Mouse (Mus musculus): Measurements from ENCODE around the gene Txndc16. TPM values are rescaled to one million over a fixed set of nuclear protein-coding genes. Genes with fewer than 3 reads are reported as not detected.
A peak's percentile ranks its signal among the peaks of the same experiment; 100 is the strongest.

Txndc16 gene
- polyA plus RNA-seq, 1 experiment from 2014 or later: 16.4 TPM

DNA sequence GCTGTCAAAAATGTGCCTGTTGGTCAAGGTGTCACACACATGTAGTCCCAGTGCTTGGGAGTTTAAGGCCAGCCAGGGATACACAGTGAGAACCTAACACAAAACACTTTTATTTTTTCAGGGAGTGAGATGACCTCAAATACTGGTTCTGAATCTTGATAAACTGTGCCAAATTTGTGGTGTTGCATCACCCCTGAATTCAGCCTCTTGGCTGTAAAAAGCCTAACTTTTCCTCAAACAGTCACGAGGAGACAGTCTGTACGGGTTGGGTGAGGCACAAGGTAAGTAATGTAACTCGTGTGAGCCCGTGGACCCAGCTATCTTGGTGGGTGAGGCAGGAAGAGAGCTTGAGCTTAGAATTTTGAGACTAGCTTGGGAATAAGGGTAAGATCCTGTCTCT is 130.1 kb downstream of the Txndc16 start:
- WGBS: 87% methylated on average over 4 of the region's 4 CpGs
- ATAC-seq (ENCODE audit: low FRiP score, low TSS enrichment): no peak
- Histone ChIP-seq H3K4me2 (replicated peaks; ENCODE audit: low read depth, low read length) (no peak overlapping the region), H3K4me3 (ENCODE audit: low read length) (no peak overlapping the region), H3K9me3 (ENCODE audit: low read length) (no peaks in the 10 kb centered on the region), H3K9ac (replicated peaks; ENCODE audit: low read length) (no peak overlapping the region), H3K27me3 (ENCODE audit: insufficient read depth, low read length) (no peaks in the 10 kb centered on the region), H3K27ac (ENCODE audit: low read length) (no peak overlapping the region), H3K4me1 (ENCODE audit: insufficient read depth, low read length) (no peaks in the 10 kb centered on the region), H3K36me3 (ENCODE audit: insufficient read depth, low read length) (no peaks in the 10 kb centered on the region)

DNA sequence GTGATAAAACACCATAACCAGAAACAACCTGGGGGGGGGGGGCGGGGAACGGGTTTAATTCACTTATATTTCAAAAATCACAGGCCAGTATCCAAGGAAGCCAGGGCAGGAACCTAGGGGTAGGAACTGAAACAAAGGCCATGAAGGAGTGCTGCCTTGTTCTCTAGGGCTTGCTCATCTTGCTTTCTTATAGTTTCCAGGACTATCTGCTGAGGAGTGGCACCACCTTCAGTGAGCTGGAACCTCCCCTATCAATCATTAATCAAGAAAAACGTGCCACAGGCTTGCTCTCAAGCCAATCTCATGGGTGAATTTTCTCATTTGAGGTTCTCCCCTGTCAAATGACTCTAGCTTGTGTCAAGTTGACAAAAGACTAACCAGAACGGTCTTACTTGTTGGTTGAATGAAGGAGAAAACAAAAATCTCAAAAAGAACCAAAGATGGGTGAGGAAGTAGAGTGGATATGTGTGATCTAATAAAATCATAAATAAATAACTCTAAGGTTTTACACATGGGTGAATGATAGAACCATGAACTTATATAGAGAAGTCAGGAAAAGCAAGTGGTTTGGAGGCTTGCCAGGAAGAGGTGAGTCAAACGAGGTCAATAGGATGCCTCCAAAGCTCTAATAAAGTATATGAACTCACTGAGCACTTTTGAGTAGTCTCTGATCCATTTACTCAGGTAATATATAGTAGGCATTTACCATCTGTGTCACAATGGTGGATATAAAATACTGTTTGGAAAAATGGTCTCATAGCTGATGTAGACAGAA is 134.3 kb downstream of the Txndc16 start:
- H3K9ac ChIP-seq (replicated peaks; ENCODE audit: low read length): no peak overlapping the region

DNA sequence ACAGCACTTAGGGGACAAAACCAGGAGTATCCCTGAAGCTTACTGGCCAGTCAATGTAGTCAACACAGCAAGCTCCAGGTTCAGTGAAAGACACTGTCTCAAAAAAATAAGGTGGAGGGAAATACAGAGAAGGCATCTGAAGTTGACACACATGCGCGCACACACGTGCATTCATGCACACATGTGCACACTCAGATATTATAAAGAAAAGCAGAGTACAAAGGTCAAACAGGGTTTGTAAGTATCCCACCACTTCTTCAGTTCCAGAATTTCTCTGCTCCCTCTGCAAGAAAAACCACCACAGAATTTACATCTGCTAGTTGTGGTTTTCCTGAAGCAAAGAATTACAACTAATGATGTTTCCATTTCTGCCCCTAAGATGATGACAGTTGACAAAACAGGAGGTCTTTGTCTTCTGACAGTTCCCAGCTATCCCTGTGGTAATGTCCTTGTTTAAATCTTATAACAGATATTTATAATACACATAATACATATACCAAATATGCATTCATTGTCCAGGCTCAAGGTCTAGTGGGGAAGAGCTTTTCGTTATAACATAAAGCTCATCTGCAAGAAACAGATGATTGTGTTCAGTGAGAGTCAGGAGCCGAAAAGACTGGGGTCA is 135.4 kb downstream of the Txndc16 start:
- Histone ChIP-seq H3K9me3 (ENCODE audit: low read length) (no peaks in the 10 kb centered on the region), H3K4me3 (ENCODE audit: low read length) (no peak overlapping the region), H3K4me2 (replicated peaks; ENCODE audit: low read depth, low read length) (no peak overlapping the region), H3K27ac (ENCODE audit: low read length) (no peak overlapping the region), H3K9ac (replicated peaks; ENCODE audit: low read length) (no peak overlapping the region), H3K4me1 (ENCODE audit: insufficient read depth, low read length) (no peaks in the 10 kb centered on the region), H3K36me3 (ENCODE audit: insufficient read depth, low read length) (no peaks in the 10 kb centered on the region), H3K27me3 (ENCODE audit: insufficient read depth, low read length) (no peaks in the 10 kb centered on the region)
- no peak for ATAC-seq (ENCODE audit: low FRiP score, low TSS enrichment)
- whole genome bisulfite sequencing: 90% methylated on average over 5 of the region's 5 CpGs

More for the DNA sequence above, 134.3 kb downstream of the Txndc16 start:
- no peaks in the 10 kb centered on the region for H3K27me3 ChIP-seq (ENCODE audit: insufficient read depth, low read length)
- H3K4me2 ChIP-seq (replicated peaks; ENCODE audit: low read depth, low read length): no peak overlapping the region
- WGBS: 66% methylated on average over 5 of the region's 5 CpGs
- no peak overlapping the region for H3K4me3 ChIP-seq (ENCODE audit: low read length)
- peak; percentile 59; the same call in 1 of the 2 replicates for ATAC-seq (ENCODE audit: low FRiP score, low TSS enrichment)
- no peaks in the 10 kb centered on the region for H3K9me3 ChIP-seq (ENCODE audit: low read length)
- H3K27ac ChIP-seq (ENCODE audit: low read length): no peak overlapping the region
- no peaks in the 10 kb centered on the region for H3K36me3 ChIP-seq (ENCODE audit: insufficient read depth, low read length)
- no peaks in the 10 kb centered on the region for H3K4me1 ChIP-seq (ENCODE audit: insufficient read depth, low read length)

DNA sequence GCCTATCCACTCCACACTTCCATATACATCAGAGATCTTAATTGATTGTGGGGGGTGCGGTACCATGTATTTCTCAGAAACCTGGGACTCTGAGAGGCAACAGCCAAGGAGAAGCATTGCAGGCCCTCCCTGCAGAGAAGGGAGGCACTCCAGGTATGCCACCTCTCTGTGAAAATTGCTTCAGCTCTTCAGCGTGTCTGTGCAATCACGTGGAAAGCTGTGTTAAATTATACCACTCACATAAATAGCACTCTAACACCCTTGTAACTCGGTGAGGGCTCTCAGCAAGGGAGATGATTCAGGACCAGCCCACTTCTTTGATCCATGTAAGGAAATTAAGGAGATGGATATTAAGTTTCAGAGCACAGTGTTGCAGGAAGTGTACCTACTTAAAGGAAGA is 136.6 kb downstream of the Txndc16 start:
- no peak overlapping the region for H3K4me2 ChIP-seq (replicated peaks; ENCODE audit: low read depth, low read length)
- no peaks in the 10 kb centered on the region for H3K36me3 ChIP-seq (ENCODE audit: insufficient read depth, low read length)
- H3K4me1 ChIP-seq (ENCODE audit: insufficient read depth, low read length): no peaks in the 10 kb centered on the region
- no peak overlapping the region for H3K9ac ChIP-seq (replicated peaks; ENCODE audit: low read length)
- no peak; the same call in 1 of the 2 replicates for ATAC-seq (ENCODE audit: low FRiP score, low TSS enrichment)
- H3K9me3 ChIP-seq (ENCODE audit: low read length): no peaks in the 10 kb centered on the region
- H3K27ac ChIP-seq (ENCODE audit: low read length): no peak overlapping the region
- no peak overlapping the region for H3K4me3 ChIP-seq (ENCODE audit: low read length)
- H3K27me3 ChIP-seq (ENCODE audit: insufficient read depth, low read length): no peaks in the 10 kb centered on the region
- 24% methylated on average over 4 of the region's 4 CpGs for WGBS

Other genes with a start within 250 kb of the Txndc16 start
- gene Ptger2, start 232.1 kb downstream of the Txndc16 start, polyA plus RNA-seq (2015; fragmentation: Nextera tagmentation; extraction: Ambion mirVana): 0.48 and 0.91 TPM in 2 replicates
- gene Gpr137c, start 611 bp downstream of the Txndc16 start, polyA plus RNA-seq (2015; fragmentation: Nextera tagmentation; extraction: Ambion mirVana): 1.2 and 1.6 TPM in 2 replicates
- 33.7 and 35.5 TPM in 2 replicates for gene Ero1l, start 98.4 kb upstream of the Txndc16 start, polyA plus RNA-seq (2015; fragmentation: Nextera tagmentation; extraction: Ambion mirVana)
- 151 and 154 TPM in 2 replicates for gene Psmc6, start 109.5 kb upstream of the Txndc16 start, polyA plus RNA-seq (2015; fragmentation: Nextera tagmentation; extraction: Ambion mirVana)
- gene Styx, start 130.8 kb upstream of the Txndc16 start, polyA plus RNA-seq (2015; fragmentation: Nextera tagmentation; extraction: Ambion mirVana): 56.3 and 67.1 TPM in 2 replicates
- 58.1 and 63.0 TPM in 2 replicates for gene Gnpnat1, start 184.6 kb upstream of the Txndc16 start, polyA plus RNA-seq (2015; fragmentation: Nextera tagmentation; extraction: Ambion mirVana)

Data from kidney, embryonic 16.5 days (tissue).